Mouse (Mus musculus) lung, adult 2 months (tissue): Measurements from ENCODE around the gene Klf4. TPM values are rescaled to one million over a fixed set of nuclear protein-coding genes. Genes with fewer than 3 reads are reported as not detected.
A peak's percentile ranks its signal among the peaks of the same experiment; 100 is the strongest.

Experiments
- DNase-seq: peaks from one replicate; pipeline ENCODE4 v3.0.0; 2022
- H3K4me1 ChIP-seq: fragments of 200-500 bp; 2 replicates; pipeline ENCODE4 v1.6.1; 2011; ENCODE audit warnings: low read length; ENCODE audit not compliant: control insufficient read depth, insufficient read depth
- H3K4me3 ChIP-seq: fragments of 200-500 bp; replicated peaks from 2 replicates; pipeline ENCODE3; 2011; ENCODE audit warnings: low read depth, mild to moderate bottlenecking, control low read depth, low read length; ENCODE audit errors: extremely low read depth
- CTCF ChIP-seq: fragments of 200-500 bp; IDR thresholded peaks from 2 replicates; pipeline ENCODE4 v1.5.1; 2011; ENCODE audit warnings: mild to moderate bottlenecking, low read length, control low read depth; ENCODE audit not compliant: insufficient read depth
- POLR2A ChIP-seq: fragments of 200-500 bp; IDR thresholded peaks from 2 replicates; pipeline ENCODE4 v1.6.1; 2011; ENCODE audit warnings: low read depth, mild to moderate bottlenecking, control low read depth, low read length, borderline replicate concordance; ENCODE audit errors: extremely low read depth
- WGBS: fragments of 180-500 bp; shearing (Covaris S2); methylation state at CpG from one replicate; pipeline ENCODE4 v1.1.7; 2018; 5-methylcytosine and 5-hydroxymethylcytosine counted together
- polyA plus RNA-seq: library from polyadenylated mRNA; depleted of rRNA; stranded (reverse); fragments of >200 nt; gene quantifications from 2 replicates; pipeline ENCODE4 v1.2.3, GENCODE M21; 2012

The Klf4 gene
- polyA plus RNA-seq, 1 experiment = 140 TPM

- WGBS = 51% methylated on average over 12 of the region's 12 CpGs
- H3K4me3 ChIP-seq = peak overlapping the region; percentile 18
- TF ChIP-seq CTCF = no peak
- TF ChIP-seq POLR2A = no peak
- DNase-seq = no peak
- H3K4me1 ChIP-seq = peaks cover 3% of the 10 kb centered on the region
Observed at GRCm38 (mm10) chr4:55527931-55528330, 4.3 kb downstream of the Klf4 start.

GRCm38 (mm10) chr4:55526247-55527115, 5.8 kb downstream of the Klf4 start:
- DNase-seq = no peak
- 57% methylated on average over 5 of the region's 5 CpGs for WGBS
- no peak for TF ChIP-seq CTCF
- peak overlapping the region; percentile 5 for H3K4me3 ChIP-seq
- peaks cover 3% of the 10 kb centered on the region for H3K4me1 ChIP-seq

GRCm38 (mm10) chr4:55523921-55524320, 8.3 kb downstream of the Klf4 start:
- no peak for DNase-seq
- Histone ChIP-seq H3K4me1 (no peaks in the 10 kb centered on the region; the same call in 1 of the 2 replicates), H3K4me3 (no peak overlapping the region)
- TF ChIP-seq POLR2A = no peak
- TF ChIP-seq CTCF = no peak
- 76% methylated on average over 4 of the region's 4 CpGs for WGBS

- TF ChIP-seq CTCF (no peak), POLR2A (no peak)
- DNase-seq = no peak
- no peak overlapping the region for H3K4me3 ChIP-seq
- 87% methylated on average over 7 of the region's 7 CpGs for WGBS
- H3K4me1 ChIP-seq = no peaks in the 10 kb centered on the region; the same call in 1 of the 2 replicates
Observed at GRCm38 (mm10) chr4:55517438-55517837, 14.8 kb downstream of the Klf4 start.

GRCm38 (mm10) chr4:55516048-55516447, 16.2 kb downstream of the Klf4 start:
- no peak for DNase-seq
- H3K4me3 ChIP-seq = no peak overlapping the region
- 83% methylated on average over 8 of the region's 8 CpGs for WGBS
- TF ChIP-seq CTCF (no peak), POLR2A (no peak)
- no peaks in the 10 kb centered on the region; the same call in 1 of the 2 replicates for H3K4me1 ChIP-seq

- peak; percentile 50 for TF ChIP-seq CTCF
- peak; percentile 58; the same call in 1 of the 2 replicates for TF ChIP-seq POLR2A
- WGBS = under 1% methylated on average over 39 of the region's 39 CpGs
- DNase-seq = peak; percentile 83
- Histone ChIP-seq H3K4me1 (no peaks in the 10 kb centered on the region; the same call in 1 of the 2 replicates), H3K4me3 (peak overlapping the region; percentile 85)
Observed at GRCm38 (mm10) chr4:55514733-55515176, 17.5 kb downstream of the Klf4 start.

GRCm38 (mm10) chr4:55513615-55514279, 18.5 kb downstream of the Klf4 start:
- WGBS = 77% methylated on average over 7 of the region's 7 CpGs
- H3K4me1 ChIP-seq = no peaks in the 10 kb centered on the region; the same call in 1 of the 2 replicates
- H3K4me3 ChIP-seq = no peak overlapping the region
- no peak for TF ChIP-seq CTCF
- TF ChIP-seq POLR2A = no peak
- no peak for DNase-seq

GRCm38 (mm10) chr4:55511389-55511788, 20.9 kb downstream of the Klf4 start:
- WGBS = 77% methylated on average over 2 of the region's 2 CpGs
- H3K4me1 ChIP-seq = no peaks in the 10 kb centered on the region; the same call in 1 of the 2 replicates
- no peak for DNase-seq
- TF ChIP-seq CTCF = no peak
- TF ChIP-seq POLR2A = no peak
- H3K4me3 ChIP-seq = no peak overlapping the region

GRCm38 (mm10) chr4:55508712-55509111, 23.6 kb downstream of the Klf4 start:
- Histone ChIP-seq H3K4me1 (no peaks in the 10 kb centered on the region), H3K4me3 (no peak overlapping the region)
- TF ChIP-seq CTCF (no peak), POLR2A (no peak)
- WGBS = 79% methylated on average over 7 of the region's 7 CpGs
- DNase-seq = no peak

- DNase-seq = no peak
- WGBS = 61% methylated on average over 1 of the region's 1 CpGs
- no peak for TF ChIP-seq CTCF
- TF ChIP-seq POLR2A = no peak
Observed at GRCm38 (mm10) chr4:55498621-55499020, 33.6 kb downstream of the Klf4 start.

More at GRCm38 (mm10) chr4:55498621-55499020, 33.6 kb downstream of the Klf4 start:
- H3K4me1 ChIP-seq = no peaks in the 10 kb centered on the region
- H3K4me3 ChIP-seq = no peak overlapping the region
